Mouse (Mus musculus) spleen, adult 2 months (tissue): ENCODE measurements around the gene Sp1. TPM values are rescaled to one million over a fixed set of nuclear protein-coding genes. Genes with fewer than 3 reads are reported as not detected.

ENCODE experiments used
- DNase-seq, 2 experiments: peaks; one replicate each; pipeline versions ENCODE4 v3.0.0 to v3.0.0-alpha.2; 2012 to 2021; ENCODE audit warnings: low spot score in 2 of 2, low read depth in 1 of 2
- H3K27ac ChIP-seq: fragments of 200-500 bp; 2 replicates; pipeline ENCODE4 v1.5.1; 2012; ENCODE audit warnings: low read length, inconsistent platforms; ENCODE audit not compliant: insufficient read depth
- H3K27me3 ChIP-seq: fragments of 200-500 bp; 2 replicates; pipeline ENCODE4 v1.6.1; 2012; ENCODE audit warnings: mild to moderate bottlenecking, moderate library complexity, low read length, inconsistent platforms; ENCODE audit not compliant: control insufficient read depth, insufficient read depth
- H3K36me3 ChIP-seq: fragments of 200-500 bp; 2 replicates; pipeline ENCODE4 v1.6.1; 2012; ENCODE audit warnings: mild to moderate bottlenecking, low read length, inconsistent platforms; ENCODE audit not compliant: control insufficient read depth, insufficient read depth
- H3K4me1 ChIP-seq: fragments of 200-500 bp; 2 replicates; pipeline ENCODE4 v1.6.1; 2011; ENCODE audit warnings: inconsistent platforms; ENCODE audit not compliant: control insufficient read depth, insufficient read depth, insufficient read length
- H3K4me3 ChIP-seq: fragments of 200-500 bp; 2 replicates; pipeline ENCODE4 v1.5.1; 2011; ENCODE audit warnings: mild to moderate bottlenecking, inconsistent platforms; ENCODE audit not compliant: insufficient read depth, insufficient read length; ENCODE audit errors: extremely low read depth
- CTCF ChIP-seq: fragments of 200-500 bp; IDR thresholded peaks from 2 replicates; pipeline ENCODE4 v1.5.1; 2011; ENCODE audit warnings: mild to moderate bottlenecking, inconsistent platforms; ENCODE audit not compliant: insufficient read depth, insufficient read length, insufficient replicate concordance; ENCODE audit errors: extremely low read depth
- POLR2A ChIP-seq: fragments of 200-500 bp; IDR thresholded peaks from 2 replicates; pipeline ENCODE4 v1.6.1; 2011; ENCODE audit warnings: low read depth, low read length, inconsistent platforms
- WGBS: fragments of 180-500 bp; shearing (Covaris S2); methylation state at CpG from one replicate; pipeline ENCODE4 v1.1.7; 2018; 5-methylcytosine and 5-hydroxymethylcytosine counted together
- polyA plus RNA-seq: library from polyadenylated mRNA; depleted of rRNA; stranded (reverse); fragments of >200 nt; gene quantifications from 2 replicates; pipeline ENCODE4 v1.2.3, GENCODE M21; 2012

The Sp1 gene
- polyA plus RNA-seq, 1 experiment, result 22.7 TPM

DNA sequence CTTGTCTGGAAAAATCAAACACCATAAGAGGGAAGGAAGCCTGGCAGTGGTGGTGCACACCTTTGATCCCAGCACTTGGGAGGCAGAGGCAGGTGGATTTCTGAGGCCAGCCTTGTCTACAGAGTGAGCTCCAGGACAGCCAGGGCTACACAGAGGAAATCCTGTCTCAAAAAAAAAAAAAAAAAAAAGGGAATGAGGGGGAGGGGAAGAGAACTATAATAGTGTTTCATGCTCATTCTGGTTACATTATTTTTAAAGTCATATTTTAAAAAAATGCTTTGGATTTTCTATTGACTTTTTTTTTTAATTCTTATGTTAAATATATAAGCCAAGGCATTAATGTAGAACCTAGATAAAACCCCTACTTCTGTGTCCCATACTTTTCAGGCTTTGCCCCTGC lies 7.7 kb downstream of the Sp1 start:
- TF ChIP-seq CTCF (no peak), POLR2A (no peak)
- Histone ChIP-seq H3K27me3 (no peaks in the 10 kb centered on the region), H3K36me3 (peaks cover 16% of the 10 kb centered on the region), H3K4me3 (no peak overlapping the region), H3K4me1 (peaks cover 5% of the 10 kb centered on the region), H3K27ac (no peak overlapping the region)
- DNase-seq, result no peak

DNA sequence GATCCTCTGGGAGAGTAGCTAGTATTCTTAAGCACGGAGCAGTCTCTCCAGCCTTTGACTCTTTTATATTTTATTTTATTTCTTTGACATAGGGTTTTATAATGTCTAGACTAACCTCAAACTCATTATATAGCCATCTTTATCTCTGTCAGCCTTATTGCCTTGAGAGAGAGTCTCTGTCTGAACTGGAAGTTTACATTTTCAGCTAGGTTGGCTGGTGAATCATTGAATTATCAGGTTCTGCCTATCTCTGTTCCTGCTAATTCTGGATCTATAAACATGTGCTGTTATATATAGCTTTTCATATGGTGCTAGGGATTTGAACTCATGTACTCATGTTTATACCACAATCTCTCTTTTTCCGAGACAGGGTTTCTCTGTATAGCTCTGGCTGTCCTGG lies 11.6 kb downstream of the Sp1 start:
- Histone ChIP-seq H3K4me1 (peaks cover 2% of the 10 kb centered on the region; the same call in 1 of the 2 replicates), H3K27me3 (no peaks in the 10 kb centered on the region), H3K4me3 (no peak overlapping the region), H3K36me3 (peaks cover 3% of the 10 kb centered on the region; the same call in 1 of the 2 replicates), H3K27ac (no peak overlapping the region)
- TF ChIP-seq CTCF (no peak), POLR2A (no peak)
- 93% methylated on average over 2 of the region's 2 CpGs for WGBS
- DNase-seq, result no peak

DNA sequence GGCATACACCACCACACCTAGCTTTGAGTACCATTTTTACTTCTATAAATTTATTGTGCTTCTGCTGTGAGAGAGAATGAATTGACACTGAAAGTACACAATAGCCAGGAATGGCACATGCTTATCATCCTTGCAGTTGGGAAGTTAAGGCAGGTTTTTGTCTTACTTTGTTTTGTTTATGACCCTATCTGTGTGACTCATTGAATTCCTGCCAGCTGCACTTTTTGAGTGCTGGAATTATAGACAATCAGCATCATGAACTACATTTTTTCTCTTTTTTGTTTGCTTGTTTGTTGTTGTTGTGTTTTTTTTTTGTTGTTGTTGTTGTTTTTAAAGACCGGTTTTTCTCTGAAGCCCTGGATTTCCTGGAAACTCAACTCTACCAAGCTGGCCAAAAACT lies 15.0 kb downstream of the Sp1 start:
- TF ChIP-seq CTCF, result no peak
- no peak for TF ChIP-seq POLR2A
- WGBS, result 26% methylated on average over 1 of the region's 1 CpGs
- H3K27ac ChIP-seq, result no peak overlapping the region
- DNase-seq, result no peak
- H3K4me1 ChIP-seq, result no peaks in the 10 kb centered on the region
- H3K36me3 ChIP-seq, result peaks cover 4% of the 10 kb centered on the region; the same call in 1 of the 2 replicates
- H3K27me3 ChIP-seq, result no peaks in the 10 kb centered on the region
- no peak overlapping the region for H3K4me3 ChIP-seq

DNA sequence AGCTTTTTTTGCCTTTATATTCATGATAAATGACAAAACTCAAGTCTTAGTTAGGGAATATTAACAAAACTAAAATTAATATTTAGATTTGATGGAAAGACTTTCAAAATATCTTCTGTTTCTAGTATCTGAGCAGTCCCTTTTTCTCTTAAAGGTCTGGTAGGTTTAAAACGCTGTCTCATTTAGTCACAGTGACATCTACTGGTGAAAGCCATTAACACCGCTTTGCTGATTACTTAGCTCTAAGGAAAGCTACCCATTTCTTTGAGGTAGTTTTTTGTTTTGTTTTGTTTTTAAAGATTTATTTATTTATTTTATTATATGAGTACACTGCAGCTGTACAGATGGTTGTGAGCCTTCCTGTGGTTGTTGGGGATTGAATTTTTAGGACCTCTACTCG lies 15.5 kb downstream of the Sp1 start:
- Histone ChIP-seq H3K4me1 (no peaks in the 10 kb centered on the region), H3K4me3 (no peak overlapping the region), H3K36me3 (peaks cover 6% of the 10 kb centered on the region; the same call in 1 of the 2 replicates), H3K27ac (no peak overlapping the region), H3K27me3 (no peaks in the 10 kb centered on the region)
- peak; percentile 33 to 49 for DNase-seq
- TF ChIP-seq POLR2A, result no peak
- TF ChIP-seq CTCF, result no peak
- WGBS, result 52% methylated on average over 3 of the region's 3 CpGs

DNA sequence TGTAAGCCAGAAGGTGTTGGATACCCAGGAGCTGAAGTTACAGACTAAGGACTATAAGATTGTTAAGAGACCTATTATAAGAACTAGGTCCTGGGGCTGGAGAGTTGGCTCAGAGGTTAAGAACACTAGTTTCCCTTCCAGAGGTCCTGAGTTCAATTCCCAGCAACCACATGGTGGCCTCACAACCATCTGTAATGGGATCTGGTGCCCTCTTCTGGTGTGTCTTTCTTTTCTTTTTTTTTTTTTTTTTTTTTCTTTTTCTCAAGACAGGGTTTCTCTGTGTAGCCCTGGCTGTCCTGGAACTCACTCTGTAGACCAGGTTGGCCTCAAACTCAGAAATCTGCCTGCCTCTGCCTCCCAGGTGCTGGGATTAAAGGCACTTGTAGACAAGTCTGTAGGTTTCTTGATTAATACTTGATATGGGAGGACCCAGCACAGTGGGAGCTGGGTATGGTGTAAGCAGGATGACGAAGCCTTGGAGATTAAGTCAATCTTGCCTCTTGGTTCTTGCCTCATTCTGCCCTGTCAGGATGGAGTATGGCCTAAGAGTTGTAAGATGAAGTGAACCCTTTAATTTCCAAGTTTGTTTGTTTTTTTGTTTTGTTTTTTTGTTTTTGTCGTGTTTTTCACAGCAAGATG lies 17.8 kb downstream of the Sp1 start:
- Histone ChIP-seq H3K4me3 (no peak overlapping the region), H3K27me3 (no peaks in the 10 kb centered on the region), H3K36me3 (peaks cover 18% of the 10 kb centered on the region), H3K27ac (no peak overlapping the region), H3K4me1 (no peaks in the 10 kb centered on the region)
- no peak for DNase-seq
- no peak for TF ChIP-seq POLR2A
- TF ChIP-seq CTCF, result no peak
- 89% methylated on average over 2 of the region's 2 CpGs for WGBS

DNA sequence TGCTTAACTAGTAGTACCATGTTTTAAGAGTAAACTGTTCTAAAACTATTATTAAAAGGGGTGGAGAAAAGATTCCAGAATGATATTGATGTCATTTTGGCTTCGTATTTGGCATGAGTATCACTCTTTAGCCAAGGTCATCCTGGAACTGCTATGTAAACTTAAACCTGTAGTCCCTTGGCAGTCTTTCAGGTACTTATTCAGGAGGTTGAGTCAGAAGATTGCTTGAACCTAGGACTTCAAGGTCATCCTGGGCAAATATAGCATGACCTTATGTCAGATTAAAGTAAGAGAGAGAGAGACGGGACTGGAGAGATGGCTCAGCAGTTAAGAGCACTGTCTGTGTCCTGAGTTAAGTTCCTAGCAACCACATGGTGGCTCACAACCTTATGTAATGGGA lies 18.7 kb downstream of the Sp1 start:
- Histone ChIP-seq H3K27me3 (no peaks in the 10 kb centered on the region), H3K4me3 (no peak overlapping the region), H3K4me1 (no peaks in the 10 kb centered on the region), H3K27ac (no peak overlapping the region), H3K36me3 (peaks cover 24% of the 10 kb centered on the region)
- DNase-seq, result no peak
- no peak for TF ChIP-seq CTCF
- no peak for TF ChIP-seq POLR2A
- WGBS, result 91% methylated on average over 2 of the region's 2 CpGs

DNA sequence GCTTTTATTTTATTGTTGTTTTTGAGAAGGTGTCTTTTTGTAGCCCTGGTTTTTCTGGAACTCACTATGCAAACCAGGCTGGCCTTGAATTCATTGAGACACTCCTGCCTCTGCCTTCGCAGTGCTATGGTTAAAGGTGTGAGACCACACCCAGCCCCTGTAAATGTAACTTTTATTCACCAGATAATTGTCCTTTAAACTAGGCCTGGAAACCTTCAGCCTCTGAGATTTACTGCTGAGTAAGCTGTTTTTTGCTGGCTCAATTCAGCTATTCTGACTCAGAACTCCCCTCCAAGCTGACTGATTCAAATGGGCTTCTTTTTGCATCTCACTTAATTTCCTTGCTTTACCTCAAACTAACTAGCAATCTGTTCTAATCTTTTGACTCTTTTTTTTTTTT lies 21.0 kb downstream of the Sp1 start:
- H3K27me3 ChIP-seq, result no peaks in the 10 kb centered on the region
- no peak overlapping the region for H3K27ac ChIP-seq
- 91% methylated on average over 1 of the region's 1 CpGs for WGBS
- DNase-seq, result no peak
- peaks cover 37% of the 10 kb centered on the region for H3K36me3 ChIP-seq
- TF ChIP-seq CTCF (no peak), POLR2A (no peak)
- no peaks in the 10 kb centered on the region for H3K4me1 ChIP-seq
- H3K4me3 ChIP-seq, result no peak overlapping the region
